11 mouse cellular contexts compared by ENCODE assay signal in the genomic region with DNA sequence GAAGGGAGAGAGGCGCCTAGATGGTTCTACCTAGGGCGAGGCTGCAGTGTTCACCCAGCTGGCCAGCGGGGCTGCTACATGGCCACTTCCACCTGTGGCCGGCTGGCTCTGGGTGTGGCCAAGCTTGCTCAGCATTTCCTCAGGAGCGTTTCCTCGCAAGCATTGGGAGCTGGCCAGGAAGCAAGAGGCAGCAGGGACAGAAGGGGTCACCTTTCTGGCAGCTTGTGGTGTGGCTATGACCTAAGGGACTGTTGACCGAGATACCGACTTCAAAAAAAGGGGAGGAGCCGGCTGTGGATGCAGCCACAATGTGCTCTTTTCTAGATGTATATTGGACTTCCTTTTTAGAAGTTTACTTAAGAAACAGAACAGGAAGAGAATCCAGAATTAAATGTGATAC. TPM values are rescaled to one million over a fixed set of nuclear protein-coding genes. Genes with fewer than 3 reads are reported as not detected.
DNase-seq lines count a peak whose midpoint lies in the region; ATAC-seq and TF ChIP-seq lines count a peak whose summit lies in the region.
"Had no signal": no experiment of that assay in that cellular context is flagged by ENCODE, and none has a peak within 500 bp of the region (broad histone marks: within the 10 kb centered on the region; RNA-seq: fewer than 3 reads in every experiment).

No protein-coding gene starts in this region.

- peaks cover 11% of the 10 kb centered on the region; the same call in 1 of the 2 replicates for H3K4me1 ChIP-seq in intestine, postnatal 0 days (replicated peaks; ENCODE audit: control insufficient read depth, insufficient read depth, low read length)
- peaks cover 22% of the 10 kb centered on the region for H3K4me1 ChIP-seq in lung, postnatal 0 days (ENCODE audit: insufficient read depth, low read depth, low read length)

- H3K27ac ChIP-seq in intestine, postnatal 0 days (ENCODE audit: low read depth, low read length): no peak overlapping the region
- peak overlapping the region; percentile 94; the same call in 1 of the 2 replicates for H3K27ac ChIP-seq in lung, postnatal 0 days (ENCODE audit: low read length)
- H3K27ac ChIP-seq: forebrain, embryonic 13.5 days; layer of hippocampus, adult 2 months had no signal

- peak; percentile 49 for DNase-seq in adipocyte (ENCODE audit: low spot score)
- DNase-seq in gastrocnemius, postnatal 25 days: peak; percentile 70
- peak; percentile 66 for DNase-seq in lung, postnatal 0 days (ENCODE audit: low spot score)
- DNase-seq in right cerebral cortex, postnatal 36 days (ENCODE audit: low spot score in 2 of 2): no peak
- DNase-seq in layer of hippocampus, adult 18-20 months (ENCODE audit: low spot score in 2 of 2): no peak

- H3K4me2 ChIP-seq in intestine, postnatal 0 days (replicated peaks; ENCODE audit: low read depth): peak overlapping the region; percentile 27; the same call in 1 of the 2 replicates
- peak overlapping the region; percentile 85 for H3K4me2 ChIP-seq in lung, postnatal 0 days (replicated peaks; ENCODE audit: low read depth, low read length)
- H3K4me2 ChIP-seq: forebrain, embryonic 13.5 days had no signal

- 25% methylated on average over 9 of the region's 9 CpGs for WGBS in intestine, postnatal 0 days
- WGBS in lung, postnatal 0 days: 16% methylated on average over 9 of the region's 9 CpGs

- TF ChIP-seq CTCF in intestine, postnatal 0 days (IDR thresholded peaks at IDR 0.05; ENCODE audit: low read depth): no peak
- no peak for TF ChIP-seq CTCF in lung, postnatal 0 days (IDR thresholded peaks at IDR 0.05)

- no peak overlapping the region for H3K9ac ChIP-seq in intestine, postnatal 0 days (ENCODE audit: low read depth, low read length)
- H3K9ac ChIP-seq in lung, postnatal 0 days (replicated peaks; ENCODE audit: low read depth): no peak overlapping the region
- H3K9ac ChIP-seq: forebrain, embryonic 13.5 days had no signal

- ATAC-seq in intestine, postnatal 0 days: no peak
- no peak for ATAC-seq in lung, postnatal 0 days
- no peak for ATAC-seq in inflammation-experienced regulatory T-cells, adult 6 months
- ATAC-seq: forebrain, embryonic 13.5 days; Patski had no signal

- no peaks in the 10 kb centered on the region for H3K36me3 ChIP-seq in intestine, postnatal 0 days (ENCODE audit: control insufficient read depth, insufficient read depth)
- 0 out of 2 replicates have a peak, but pooled peaks cover 4% of the 10 kb centered on the region for H3K36me3 ChIP-seq in lung, postnatal 0 days (ENCODE audit: insufficient read depth, low read length)

- H3K4me3 ChIP-seq in intestine, postnatal 0 days (ENCODE audit: low read depth, low read length): peak overlapping the region; percentile 5; the same call in 1 of the 2 replicates
- no peak overlapping the region for H3K4me3 ChIP-seq in lung, postnatal 0 days (ENCODE audit: low read depth, low read length)
- H3K4me3 ChIP-seq: forebrain, embryonic 13.5 days; layer of hippocampus, adult 2 months had no signal

- H3K9me3 ChIP-seq in intestine, postnatal 0 days (ENCODE audit: control insufficient read depth): no peaks in the 10 kb centered on the region
- H3K9me3 ChIP-seq in lung, postnatal 0 days (ENCODE audit: low read length): no peaks in the 10 kb centered on the region
- H3K9me3 ChIP-seq: forebrain, embryonic 13.5 days had no signal

- peak; percentile 39; the same call in 1 of the 2 replicates for TF ChIP-seq EP300 in lung, postnatal 0 days (IDR thresholded peaks at IDR 0.05)

- H3K27me3 ChIP-seq in intestine, postnatal 0 days (replicated peaks; ENCODE audit: control insufficient read depth, insufficient read depth, low read length): peaks cover 36% of the 10 kb centered on the region
- no peaks in the 10 kb centered on the region for H3K27me3 ChIP-seq in lung, postnatal 0 days (replicated peaks; ENCODE audit: insufficient read depth, low read length)
- H3K27me3 ChIP-seq: Patski had no signal

RNA-seq across cellular contexts. Expression of gene Pmp22, which starts 0.6 kb away (rescaled TPM):
- total RNA-seq in gastrocnemius, postnatal 25 days (2021): 10 to 100 TPM; 67.7 to 85.9 TPM
- 49.1 and 54.0 TPM in 2 replicates for polyA plus RNA-seq in intestine, postnatal 0 days (2015; fragmentation: Nextera tagmentation; extraction: Ambion mirVana)
- polyA plus RNA-seq in lung, postnatal 0 days (2015; fragmentation: Nextera tagmentation; extraction: Ambion mirVana): 523 and 539 TPM in 2 replicates
- not detected for polyA plus RNA-seq in inflammation-experienced regulatory T-cells, adult 6 months (2017; shearing (Covaris generic))
- 10 to 100 TPM; 29.1 to 30.5 TPM for total RNA-seq in layer of hippocampus, adult 18-20 months (2021)
- total RNA-seq: megakaryocyte-erythroid progenitor cell, adult 5-6 weeks had no signal

Comparison
In these comparisons a context has a peak if more than half of its experiments do, and no peak if none do; other contexts are left out.
1. DNase-seq: peak in adipocyte (single experiment), gastrocnemius, postnatal 25 days (single experiment) and lung, postnatal 0 days (single experiment); none in right cerebral cortex, postnatal 36 days (0 of 2) and layer of hippocampus, adult 18-20 months (0 of 2).
2. RNA of gene Pmp22, which starts 0.6 kb away (polyA plus RNA-seq): 523 to 539 TPM in lung, postnatal 0 days and 49.1 to 54.0 TPM in intestine, postnatal 0 days; not detected in inflammation-experienced regulatory T-cells, adult 6 months; every median in the first group is over 10 times any median in the second.